Mouse (Mus musculus) brain, embryonic 14.5 days (tissue): Measurements from ENCODE around the gene Vdac2.

Source experiments
- CTCF ChIP-seq: fragments of 200-500 bp; IDR thresholded peaks from 2 replicates; pipeline ENCODE4 v1.5.1; 2012; ENCODE audit warnings: inconsistent platforms, mild to moderate bottlenecking, moderate library complexity, borderline replicate concordance; ENCODE audit not compliant: insufficient read depth, insufficient read length; ENCODE audit errors: extremely low read depth
- POLR2A ChIP-seq: fragments of 200-500 bp; IDR thresholded peaks from 2 replicates; pipeline ENCODE4 v1.6.1; 2012; ENCODE audit warnings: mild to moderate bottlenecking, inconsistent platforms, borderline replicate concordance; ENCODE audit not compliant: poor library complexity, insufficient read depth, insufficient read length, severe bottlenecking; ENCODE audit errors: extremely low read depth

- TF ChIP-seq CTCF: no peak
- TF ChIP-seq POLR2A: no peak
Measured at GRCm38 (mm10) chr14:21825786-21826491, 901 bp downstream of the Vdac2 start.
